Mouse (Mus musculus): ENCODE measurements around the gene Gm28998.
"Not testable (repeated sequence)": the region's sequence is repeated elsewhere in the genome, so short reads cannot be mapped to it uniquely, and the experiment has no call there.

Gene Gm28998

GRCm38 (mm10) chrY:7253487-7253886 is at the start of gene Gm28998:
Gene Gm28998, plus strand, starts transcription at chrY:7253787.
- not testable (repeated sequence) for DNase-seq (ENCODE audit: extremely low spot score)

Data from embryo, embryonic 9.5 days (tissue).